Mouse (Mus musculus) kidney, embryonic 14.5 days (tissue): ENCODE data around the gene Foxo6. TPM values are rescaled to one million over a fixed set of nuclear protein-coding genes. Genes with fewer than 3 reads are reported as not detected.
A peak's percentile ranks its signal among the peaks of the same experiment; 100 is the strongest.

Experiments used
- ATAC-seq: fragments of 200-750 bp; cut with Nextera tagmentation; 2 replicates; pipeline ENCODE4 v1.8.0; 2017; ENCODE audit warnings: moderate number of reproducible peaks, mild to moderate bottlenecking, moderate TSS enrichment, moderate library complexity; ENCODE audit not compliant: low FRiP score, low TSS enrichment
- H3K27ac ChIP-seq: fragments of 300-500 bp; sonication (generic); 2 replicates; pipeline ENCODE4 v1.5.1; 2014; ENCODE audit warnings: low read depth, mild to moderate bottlenecking, low read length, moderate library complexity, mixed read lengths
- H3K27me3 ChIP-seq: fragments of 300-500 bp; sonication (generic); 2 replicates; pipeline ENCODE4 v1.6.1; 2014; ENCODE audit warnings: mild to moderate bottlenecking, low read length; ENCODE audit not compliant: control insufficient read depth, insufficient read depth
- H3K36me3 ChIP-seq: fragments of 300-500 bp; sonication (generic); 2 replicates; pipeline ENCODE4 v1.6.1; 2014; ENCODE audit warnings: low read length, mixed read lengths; ENCODE audit not compliant: control insufficient read depth, insufficient read depth
- H3K4me1 ChIP-seq: fragments of 300-500 bp; sonication (generic); 2 replicates; pipeline ENCODE4 v1.6.1; 2014; ENCODE audit warnings: low read length, mixed read lengths; ENCODE audit not compliant: control insufficient read depth, insufficient read depth
- H3K4me2 ChIP-seq: fragments of 300-500 bp; sonication (generic); replicated peaks from 2 replicates; pipeline ENCODE4 v1.6.1; 2014; ENCODE audit warnings: low read depth, mild to moderate bottlenecking, low read length
- H3K4me3 ChIP-seq: fragments of 300-500 bp; sonication (generic); 2 replicates; pipeline ENCODE4 v1.5.1; 2014; ENCODE audit warnings: mild to moderate bottlenecking, low read length
- H3K9ac ChIP-seq: fragments of 300-500 bp; sonication (generic); 2 replicates; pipeline ENCODE4 v1.6.1; 2014; ENCODE audit warnings: low read depth, mild to moderate bottlenecking, low read length, moderate library complexity
- H3K9me3 ChIP-seq: fragments of 300-500 bp; sonication (generic); 2 replicates; pipeline ENCODE4 v1.6.1; 2016; ENCODE audit warnings: low read length; ENCODE audit not compliant: control insufficient read depth
- WGBS: fragments of 180-500 bp; shearing (Covaris S2); extraction: QIAGEN DNeasy Blood & Tissue Kit; methylation state at CpG from one replicate; pipeline ENCODE4 v1.1.7; 2014; 5-methylcytosine and 5-hydroxymethylcytosine counted together
- polyA plus RNA-seq: library from polyadenylated mRNA; unstranded; fragments of >200 nt; fragmentation: Nextera tagmentation; extraction: Ambion mirVana; gene quantifications from 2 replicates; pipeline ENCODE4 v1.2.1, GENCODE M21; 2014

The Foxo6 gene
- polyA plus RNA-seq, 1 experiment from 2014 or later: 0.15 TPM

DNA sequence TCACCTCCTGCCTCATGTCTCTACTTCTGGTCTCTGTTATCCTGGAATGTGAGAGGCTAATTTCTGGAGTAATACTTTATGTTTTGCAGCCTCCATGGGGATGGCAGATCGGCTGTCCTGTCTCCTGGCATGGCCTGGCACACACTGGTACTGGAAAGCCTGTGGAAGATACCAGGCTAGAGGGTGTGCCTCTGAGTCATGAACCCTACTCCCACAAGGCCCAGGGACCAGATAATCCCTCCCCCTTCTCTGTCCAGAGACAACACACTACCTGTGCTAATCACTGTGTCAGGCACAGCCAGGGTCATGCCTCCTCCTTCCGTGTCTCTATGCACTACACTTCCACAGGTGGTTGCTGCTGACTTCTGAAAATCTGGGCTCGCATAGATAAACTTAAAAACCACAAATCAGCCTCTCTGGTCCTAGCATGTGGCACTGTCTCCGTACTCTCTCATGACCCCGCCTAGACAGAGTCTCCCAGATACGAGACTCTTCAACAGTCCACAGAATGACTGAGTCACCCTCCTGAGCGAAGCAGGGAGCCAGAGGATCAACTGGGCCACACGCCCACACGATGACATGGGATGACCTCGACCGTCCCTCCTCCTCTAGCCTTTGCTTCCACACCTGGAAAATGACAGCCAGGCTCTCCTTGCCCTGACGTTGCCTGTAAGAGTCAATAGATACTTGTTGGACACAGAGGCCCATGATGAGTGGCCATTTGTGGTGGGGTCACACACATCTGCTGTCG lies 57.5 kb downstream of the Foxo6 start:
- Histone ChIP-seq H3K4me1 (peaks cover 16% of the 10 kb centered on the region), H3K9ac (no peak overlapping the region), H3K27me3 (no peaks in the 10 kb centered on the region), H3K9me3 (no peaks in the 10 kb centered on the region), H3K27ac (no peak overlapping the region), H3K4me3 (no peak overlapping the region), H3K36me3 (no peaks in the 10 kb centered on the region), H3K4me2 (no peak overlapping the region)
- ATAC-seq: no peak
- WGBS: 72% methylated on average over 13 of the region's 13 CpGs

DNA sequence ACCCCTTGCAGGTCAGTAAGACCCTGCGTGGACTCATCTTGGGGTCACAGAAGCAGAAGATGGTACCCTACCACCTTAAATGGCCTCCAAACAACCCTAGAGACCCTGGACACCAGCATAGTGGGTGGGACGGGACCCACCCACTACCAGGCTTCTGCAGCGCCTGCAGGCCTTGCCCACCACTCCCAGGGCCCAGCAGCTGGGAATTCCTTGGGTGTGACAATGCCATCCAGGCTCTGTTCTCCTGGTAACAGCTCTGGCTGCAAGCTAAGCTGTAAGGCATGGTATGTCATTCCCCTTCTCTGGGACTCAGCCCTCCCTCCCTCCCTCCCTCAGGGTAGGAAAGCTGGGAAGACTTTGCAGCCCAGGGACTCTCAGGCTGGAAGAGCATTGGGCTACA lies 58.5 kb downstream of the Foxo6 start:
- H3K4me1 ChIP-seq: peaks cover 16% of the 10 kb centered on the region
- H3K9me3 ChIP-seq: no peaks in the 10 kb centered on the region
- H3K9ac ChIP-seq: no peak overlapping the region
- no peak for ATAC-seq
- no peak overlapping the region for H3K4me2 ChIP-seq
- no peak overlapping the region for H3K27ac ChIP-seq
- no peak overlapping the region for H3K4me3 ChIP-seq
- H3K36me3 ChIP-seq: no peaks in the 10 kb centered on the region
- WGBS: 85% methylated on average over 3 of the region's 3 CpGs
- no peaks in the 10 kb centered on the region for H3K27me3 ChIP-seq

DNA sequence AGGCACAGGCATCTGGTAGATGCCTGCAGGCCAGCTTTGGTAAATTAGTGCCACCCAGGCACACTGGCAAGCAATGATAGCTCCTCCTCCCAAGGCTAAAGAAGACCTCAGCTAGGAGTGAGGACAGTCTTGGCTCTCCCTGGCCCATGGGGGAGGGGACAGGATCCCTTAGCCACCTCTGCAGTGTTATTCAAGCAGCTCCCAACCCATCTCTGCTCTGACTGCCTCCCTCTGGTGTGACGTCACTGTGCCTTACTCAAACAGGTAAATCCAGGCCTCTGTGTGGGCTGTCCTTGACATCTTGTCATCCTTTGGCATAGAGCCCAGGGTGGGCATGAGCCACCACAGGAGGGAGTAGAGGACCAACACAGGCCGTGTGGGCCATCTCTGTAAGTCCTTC lies 59.9 kb downstream of the Foxo6 start:
- no peak for ATAC-seq
- H3K27ac ChIP-seq: no peak overlapping the region
- no peaks in the 10 kb centered on the region for H3K36me3 ChIP-seq
- no peak overlapping the region for H3K4me2 ChIP-seq
- no peaks in the 10 kb centered on the region for H3K27me3 ChIP-seq
- WGBS: 59% methylated on average over 2 of the region's 2 CpGs
- no peaks in the 10 kb centered on the region for H3K9me3 ChIP-seq
- H3K4me1 ChIP-seq: peaks cover 10% of the 10 kb centered on the region
- no peak overlapping the region for H3K4me3 ChIP-seq
- no peak overlapping the region for H3K9ac ChIP-seq

DNA sequence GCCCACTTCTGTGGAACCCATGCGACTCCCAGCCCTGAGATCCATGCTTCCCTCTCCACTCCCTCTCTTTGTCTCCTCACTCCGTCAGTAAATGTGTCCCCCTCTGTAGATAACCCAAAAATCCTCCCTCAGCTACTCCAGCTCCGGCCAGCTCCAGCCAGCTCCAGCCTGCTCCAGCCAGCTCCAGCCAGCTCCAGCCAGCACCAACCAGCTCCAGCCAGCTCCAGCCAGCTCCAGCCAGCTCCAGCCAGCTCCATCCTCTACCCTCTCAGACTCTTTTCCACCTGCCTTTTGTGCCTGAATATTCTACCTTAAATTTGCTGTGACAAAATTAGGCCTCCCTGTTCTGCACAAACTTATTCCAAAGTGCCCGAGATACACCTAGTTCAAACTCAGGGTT lies 60.5 kb downstream of the Foxo6 start:
- ATAC-seq: no peak
- WGBS: 78% methylated on average over 4 of the region's 4 CpGs
- Histone ChIP-seq H3K9ac (no peak overlapping the region), H3K4me3 (no peak overlapping the region), H3K4me2 (no peak overlapping the region), H3K27me3 (no peaks in the 10 kb centered on the region), H3K36me3 (no peaks in the 10 kb centered on the region), H3K4me1 (peaks cover 6% of the 10 kb centered on the region), H3K27ac (no peak overlapping the region), H3K9me3 (no peaks in the 10 kb centered on the region)

DNA sequence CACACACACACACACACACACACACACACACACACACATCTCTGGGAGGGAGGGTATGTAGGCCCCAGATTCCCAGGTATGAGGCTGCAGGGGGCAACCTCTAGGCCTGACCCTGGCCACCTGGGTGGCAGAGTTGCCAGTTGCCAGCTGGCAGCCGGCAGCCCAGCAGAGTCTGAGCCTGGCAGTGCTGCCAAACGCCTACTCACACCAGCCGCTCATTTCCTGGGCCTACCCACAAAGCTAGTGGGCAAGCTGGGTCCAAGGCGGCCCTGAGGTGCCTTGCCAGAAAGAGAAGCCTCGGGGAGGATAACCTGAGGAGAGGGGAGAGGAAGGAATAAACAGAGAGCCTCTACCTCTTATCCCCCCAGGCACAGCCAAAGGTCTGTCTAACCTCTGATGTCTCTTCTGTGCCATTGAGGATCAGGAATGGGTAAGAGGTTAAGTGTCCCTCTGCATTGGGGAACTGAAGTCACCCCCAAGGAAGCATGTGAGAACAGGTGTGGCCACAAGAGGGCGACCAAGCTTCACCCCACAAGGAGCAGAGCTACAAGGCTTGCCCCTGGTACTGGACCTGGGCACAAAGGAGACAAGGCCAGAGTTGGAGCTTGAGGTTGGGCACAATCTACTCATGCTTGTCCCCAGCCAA lies 61.9 kb downstream of the Foxo6 start:
- Histone ChIP-seq H3K4me2 (no peak overlapping the region), H3K9me3 (no peaks in the 10 kb centered on the region), H3K27me3 (no peaks in the 10 kb centered on the region), H3K36me3 (no peaks in the 10 kb centered on the region), H3K9ac (no peak overlapping the region), H3K4me1 (no peaks in the 10 kb centered on the region), H3K4me3 (no peak overlapping the region), H3K27ac (no peak overlapping the region)
- 64% methylated on average over 6 of the region's 6 CpGs for WGBS
- ATAC-seq: no peak; the same call in 1 of the 2 replicates

DNA sequence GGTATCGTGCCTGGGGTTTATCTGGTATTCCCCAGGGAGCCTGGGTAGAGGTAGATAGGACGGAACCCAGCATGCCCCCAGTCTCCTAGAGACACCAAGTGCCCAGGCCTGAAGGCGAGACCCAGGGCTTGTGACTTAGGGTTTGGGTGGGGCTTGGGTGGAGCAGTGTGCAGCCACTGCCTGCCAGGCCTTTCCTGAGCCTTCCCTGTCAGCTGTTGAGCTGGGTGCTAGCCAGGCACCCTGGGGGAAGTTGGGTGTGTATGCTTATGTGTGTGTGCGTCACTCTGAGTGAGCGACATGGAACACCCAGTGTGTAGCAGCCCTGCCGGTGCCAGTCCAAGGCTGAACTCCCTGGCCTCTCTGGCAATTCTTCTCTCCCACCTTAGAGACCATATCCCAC lies 63.3 kb downstream of the Foxo6 start:
- Histone ChIP-seq H3K27ac (no peak overlapping the region), H3K9ac (no peak overlapping the region), H3K36me3 (no peaks in the 10 kb centered on the region), H3K27me3 (no peaks in the 10 kb centered on the region), H3K9me3 (no peaks in the 10 kb centered on the region), H3K4me3 (no peak overlapping the region), H3K4me1 (no peaks in the 10 kb centered on the region), H3K4me2 (no peak overlapping the region)
- WGBS: 83% methylated on average over 6 of the region's 6 CpGs
- no peak for ATAC-seq

DNA sequence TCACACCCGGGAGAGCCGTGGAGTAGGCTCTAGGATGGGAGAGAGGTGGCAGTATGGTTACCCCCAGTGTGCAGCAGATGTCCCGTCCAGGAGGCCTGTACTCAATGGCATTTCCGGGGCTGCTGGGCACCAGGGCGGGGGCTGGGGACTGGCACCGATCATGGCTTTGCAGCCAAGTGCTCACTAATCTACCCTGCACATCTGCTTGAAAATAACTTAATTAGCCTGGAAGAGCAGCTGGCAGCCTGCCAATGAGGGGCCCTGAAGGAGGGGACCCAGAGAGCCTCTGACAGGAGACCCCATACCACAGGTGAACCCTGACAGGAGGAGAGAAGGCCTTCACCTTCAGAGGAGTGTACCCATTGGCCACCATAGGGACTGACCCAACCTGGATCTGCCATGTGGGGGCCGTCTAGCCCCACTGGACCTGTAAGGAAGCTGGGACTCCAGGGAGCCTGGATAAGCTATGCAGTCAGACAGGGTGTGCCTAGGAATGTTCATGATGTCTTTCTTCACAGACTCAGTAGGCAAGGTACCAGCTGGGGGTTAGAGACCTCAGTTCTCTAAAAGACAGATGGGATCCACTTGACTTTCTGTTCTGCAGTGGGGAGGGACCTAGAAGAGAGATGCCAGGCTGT lies 63.9 kb downstream of the Foxo6 start:
- Histone ChIP-seq H3K9ac (no peak overlapping the region), H3K4me1 (no peaks in the 10 kb centered on the region), H3K4me2 (no peak overlapping the region), H3K27ac (no peak overlapping the region), H3K9me3 (no peaks in the 10 kb centered on the region), H3K27me3 (no peaks in the 10 kb centered on the region), H3K36me3 (no peaks in the 10 kb centered on the region), H3K4me3 (no peak overlapping the region)
- ATAC-seq: 0 out of 2 replicates have a peak, but pooled peaks have one; percentile 32
- WGBS: 68% methylated on average over 7 of the region's 7 CpGs

DNA sequence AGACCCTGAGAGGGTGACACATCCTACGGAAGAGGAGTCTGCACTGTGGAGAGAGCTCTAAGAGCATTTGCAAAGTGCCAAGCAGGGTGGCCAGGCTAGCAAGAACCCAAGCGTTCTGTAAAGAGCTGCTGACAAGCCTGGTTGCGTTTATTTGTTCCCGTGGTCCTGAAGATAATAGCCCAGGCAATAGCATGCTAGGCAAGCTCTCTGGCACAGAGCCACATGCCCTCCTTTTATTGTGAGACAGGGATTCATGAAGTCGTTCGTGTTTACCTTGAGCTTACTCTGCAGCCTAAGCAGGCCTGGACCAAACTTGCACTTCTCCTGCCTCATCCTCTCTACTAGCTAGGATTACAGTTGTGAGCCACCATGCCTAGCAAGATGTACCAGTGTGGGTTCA lies 65.4 kb downstream of the Foxo6 start:
- no peak overlapping the region for H3K4me2 ChIP-seq
- H3K4me1 ChIP-seq: no peaks in the 10 kb centered on the region
- no peak overlapping the region for H3K9ac ChIP-seq
- H3K36me3 ChIP-seq: no peaks in the 10 kb centered on the region
- H3K27me3 ChIP-seq: no peaks in the 10 kb centered on the region
- 55% methylated on average over 6 of the region's 6 CpGs for WGBS
- H3K9me3 ChIP-seq: no peaks in the 10 kb centered on the region
- no peak for ATAC-seq
- H3K4me3 ChIP-seq: no peak overlapping the region
- no peak overlapping the region for H3K27ac ChIP-seq

DNA sequence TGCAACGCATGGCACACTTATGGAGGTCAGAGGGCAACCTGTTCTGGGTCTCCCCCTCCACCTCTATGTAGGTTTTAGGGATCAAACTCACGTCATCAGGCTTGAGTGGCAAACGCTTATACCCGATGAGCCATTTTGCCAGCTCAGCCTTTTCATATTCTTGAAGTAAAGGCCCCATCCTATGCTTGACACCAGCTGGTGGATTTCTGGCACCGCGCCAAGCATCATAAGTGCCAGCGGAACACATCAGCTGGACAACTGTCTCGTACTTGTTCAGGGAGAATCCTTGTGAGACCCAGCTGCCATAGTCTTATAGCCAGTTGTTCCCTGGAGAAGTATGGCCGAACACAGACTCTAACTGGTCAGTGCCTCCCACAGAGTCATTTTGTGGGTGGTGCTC lies 68.3 kb downstream of the Foxo6 start:
- no peak overlapping the region for H3K9ac ChIP-seq
- no peak overlapping the region for H3K27ac ChIP-seq
- no peak overlapping the region for H3K4me2 ChIP-seq
- 81% methylated on average over 9 of the region's 9 CpGs for WGBS
- no peak for ATAC-seq
- no peak overlapping the region for H3K4me3 ChIP-seq
- H3K4me1 ChIP-seq: no peaks in the 10 kb centered on the region
- no peaks in the 10 kb centered on the region for H3K9me3 ChIP-seq
- no peaks in the 10 kb centered on the region for H3K36me3 ChIP-seq
- no peaks in the 10 kb centered on the region for H3K27me3 ChIP-seq
